Mouse (Mus musculus) ovary, postnatal 10 days (tissue): ENCODE measurements at regions not wholly inside any gene's neighbourhood (a gene's known extent, or its start where the extent isn't known, plus 50 kb on each side); places are given as distances from the start of the nearest gene placed in this dataset.

Experiments used
- DNase-seq: peaks from one replicate; pipeline ENCODE4 v3.0.0; 2022; ENCODE audit warnings: low spot score

- DNase-seq: no peak
Measured at GRCm38 (mm10) chr7:68444426-68445095, 170.9 kb downstream of the Fam169b start.

- no peak for DNase-seq
Measured at GRCm38 (mm10) chr7:68440661-68441150, 167.1 kb downstream of the Fam169b start.

GRCm38 (mm10) chr7:68428946-68429345 is 155.3 kb downstream of the Fam169b start:
- no peak for DNase-seq

- DNase-seq: no peak
Measured at GRCm38 (mm10) chr7:68415890-68416289, 142.3 kb downstream of the Fam169b start.

- no peak for DNase-seq
Measured at GRCm38 (mm10) chr7:68412786-68413185, 139.1 kb downstream of the Fam169b start.
